Mouse (Mus musculus): ENCODE results near the gene Tmf1. TPM values are rescaled to one million over a fixed set of nuclear protein-coding genes. Genes with fewer than 3 reads are reported as not detected.

The Tmf1 gene
- total RNA-seq, 2 experiments from 2014 or later: 48.4 to 52.3 TPM

GRCm38 (mm10) chr6:97204252-97204869 is 25.4 kb upstream of the Tmf1 start:
- DNase-seq (ENCODE audit: low spot score in 2 of 2): no peak

GRCm38 (mm10) chr6:97202477-97202876 is 23.6 kb upstream of the Tmf1 start:
- DNase-seq (ENCODE audit: low spot score in 2 of 2): no peak

- DNase-seq (ENCODE audit: low spot score in 2 of 2): no peak
These were observed 21.5 kb upstream of the Tmf1 start for GRCm38 (mm10) chr6:97200437-97200836.

GRCm38 (mm10) chr6:97179367-97179828 is 476 bp upstream of the Tmf1 start:
- no peak for DNase-seq (ENCODE audit: low spot score in 2 of 2)

GRCm38 (mm10) chr6:97175716-97176115 is 3.2 kb downstream of the Tmf1 start:
- DNase-seq (ENCODE audit: low spot score in 2 of 2): no peak

- DNase-seq (ENCODE audit: low spot score in 2 of 2): no peak
These were observed 28.8 kb downstream of the Tmf1 start for GRCm38 (mm10) chr6:97150156-97150555.

- DNase-seq (ENCODE audit: low spot score in 2 of 2): no peak
These were observed 29.2 kb downstream of the Tmf1 start for GRCm38 (mm10) chr6:97149721-97150120.

GRCm38 (mm10) chr6:97148383-97149251 is 30.3 kb downstream of the Tmf1 start, which contains the start of gene Eogt:
TSS of gene Eogt (minus strand) at chr6:97149182.
- peak; percentile 60 to 73 for DNase-seq (ENCODE audit: low spot score in 2 of 2)

GRCm38 (mm10) chr6:97147755-97148382 is 31.1 kb downstream of the Tmf1 start:
- peak in 1 of 2 experiments; percentile 24 for DNase-seq (ENCODE audit: low spot score in 2 of 2)

GRCm38 (mm10) chr6:97145156-97145555 is 33.8 kb downstream of the Tmf1 start:
- DNase-seq (ENCODE audit: low spot score in 2 of 2): no peak

GRCm38 (mm10) chr6:97144359-97144758 is 34.6 kb downstream of the Tmf1 start:
- no peak for DNase-seq (ENCODE audit: low spot score in 2 of 2)

GRCm38 (mm10) chr6:97142611-97143010 is 36.3 kb downstream of the Tmf1 start:
- no peak for DNase-seq (ENCODE audit: low spot score in 2 of 2)

- no peak for DNase-seq (ENCODE audit: low spot score in 2 of 2)
These were observed 37.1 kb downstream of the Tmf1 start for GRCm38 (mm10) chr6:97141811-97142210.

- no peak for DNase-seq (ENCODE audit: low spot score in 2 of 2)
These were observed 46.1 kb downstream of the Tmf1 start for GRCm38 (mm10) chr6:97132707-97133303.

- no peak for DNase-seq (ENCODE audit: low spot score in 2 of 2)
These were observed 47.1 kb downstream of the Tmf1 start for GRCm38 (mm10) chr6:97131808-97132207.

GRCm38 (mm10) chr6:97130979-97131378 is 47.9 kb downstream of the Tmf1 start:
- DNase-seq (ENCODE audit: low spot score in 2 of 2): no peak

- DNase-seq (ENCODE audit: low spot score in 2 of 2): no peak
These were observed 54.4 kb downstream of the Tmf1 start for GRCm38 (mm10) chr6:97124336-97125010.

- DNase-seq (ENCODE audit: low spot score in 2 of 2): no peak
These were observed 58.0 kb downstream of the Tmf1 start for GRCm38 (mm10) chr6:97120922-97121321.

GRCm38 (mm10) chr6:97118327-97118726 is 60.6 kb downstream of the Tmf1 start:
- no peak for DNase-seq (ENCODE audit: low spot score in 2 of 2)

GRCm38 (mm10) chr6:97116896-97117295 is 62.0 kb downstream of the Tmf1 start:
- no peak for DNase-seq (ENCODE audit: low spot score in 2 of 2)

- DNase-seq (ENCODE audit: low spot score in 2 of 2): no peak
These were observed 64.1 kb downstream of the Tmf1 start for GRCm38 (mm10) chr6:97114821-97115220.
